Mouse (Mus musculus) kidney, postnatal 0 days (tissue): ENCODE results near the gene Pan3. TPM values are rescaled to one million over a fixed set of nuclear protein-coding genes. Genes with fewer than 3 reads are reported as not detected.

ENCODE experiments used
- ATAC-seq: fragments of 200-750 bp; cut with Nextera tagmentation; replicated peaks from 2 replicates; pipeline ENCODE4 v1.8.0; 2017; ENCODE audit warnings: low read depth, moderate number of reproducible peaks, moderate TSS enrichment, moderate library complexity; ENCODE audit not compliant: low FRiP score
- DNase-seq: peaks from one replicate; pipeline ENCODE4 v3.0.0-alpha.2; 2016; ENCODE audit warnings: low spot score
- H3K27ac ChIP-seq: fragments of 300-500 bp; sonication (generic); 2 replicates; pipeline ENCODE4 v1.5.1; 2014; ENCODE audit warnings: mild to moderate bottlenecking
- H3K27me3 ChIP-seq: fragments of 300-500 bp; sonication (generic); 2 replicates; pipeline ENCODE4 v1.6.1; 2014; ENCODE audit warnings: low read length, mixed read lengths; ENCODE audit not compliant: insufficient read depth
- H3K36me3 ChIP-seq: fragments of 300-500 bp; sonication (generic); 2 replicates; pipeline ENCODE4 v1.6.1; 2014; ENCODE audit warnings: low read length, mixed read lengths; ENCODE audit not compliant: insufficient read depth
- H3K4me1 ChIP-seq: fragments of 300-500 bp; sonication (generic); replicated peaks from 2 replicates; pipeline ENCODE4 v1.6.1; 2014; ENCODE audit warnings: antibody characterized with exemption, low read length, mixed read lengths; ENCODE audit not compliant: insufficient read depth
- H3K4me2 ChIP-seq: fragments of 300-500 bp; sonication (generic); 2 replicates; pipeline ENCODE4 v1.6.1; 2014; ENCODE audit warnings: mild to moderate bottlenecking, low read length, moderate library complexity, mixed read lengths
- H3K4me3 ChIP-seq: fragments of 300-500 bp; sonication (generic); replicated peaks from 2 replicates; pipeline ENCODE4 v1.5.1; 2014; ENCODE audit warnings: low read depth, low read length
- H3K9ac ChIP-seq: fragments of 300-500 bp; sonication (generic); 2 replicates; pipeline ENCODE4 v1.6.1; 2014; ENCODE audit warnings: low read depth, low read length
- H3K9me3 ChIP-seq: fragments of 300-500 bp; sonication (generic); replicated peaks from 2 replicates; pipeline ENCODE4 v1.6.1; 2016; ENCODE audit warnings: low read length, inconsistent platforms, mixed read lengths
- CTCF ChIP-seq: IDR thresholded peaks from 2 replicates; pipeline ENCODE4 v1.5.1; 2016; ENCODE audit warnings: antibody characterized with exemption, low read depth, mild to moderate bottlenecking, moderate library complexity
- WGBS: fragments of 180-500 bp; shearing (Covaris S2); extraction: QIAGEN DNeasy Blood & Tissue Kit; methylation state at CpG from one replicate; pipeline ENCODE4 v1.1.7; 2014; 5-methylcytosine and 5-hydroxymethylcytosine counted together
- polyA plus RNA-seq: library from polyadenylated mRNA; unstranded; fragments of >200 nt; fragmentation: Nextera tagmentation; extraction: Ambion mirVana; gene quantifications from 2 replicates; pipeline ENCODE4 v1.2.1, GENCODE M21; 2015

The Pan3 gene
- polyA plus RNA-seq, 1 experiment from 2014 or later = 69.9 TPM

GRCm38 (mm10) chr5:147392667-147393213 is 37.2 kb upstream of the Pan3 start:
- Histone ChIP-seq H3K4me2 (no peak overlapping the region), H3K9ac (no peak overlapping the region), H3K27ac (no peak overlapping the region), H3K4me1 (no peaks in the 10 kb centered on the region), H3K27me3 (no peaks in the 10 kb centered on the region), H3K9me3 (no peaks in the 10 kb centered on the region), H3K4me3 (no peak overlapping the region), H3K36me3 (no peaks in the 10 kb centered on the region)
- DNase-seq = no peak
- 76% methylated on average over 12 of the region's 12 CpGs for WGBS
- no peak for TF ChIP-seq CTCF
- ATAC-seq = no peak

- Histone ChIP-seq H3K36me3 (no peaks in the 10 kb centered on the region), H3K9ac (no peak overlapping the region), H3K4me3 (no peak overlapping the region), H3K4me2 (no peak overlapping the region), H3K4me1 (peaks cover 3% of the 10 kb centered on the region; the same call in 1 of the 2 replicates), H3K27me3 (peaks cover 20% of the 10 kb centered on the region), H3K9me3 (no peaks in the 10 kb centered on the region), H3K27ac (no peak overlapping the region)
- TF ChIP-seq CTCF = 0 out of 2 replicates have a peak, but pooled peaks have one; percentile 6
- no peak for ATAC-seq
- WGBS = 13% methylated on average over 1 of the region's 1 CpGs
- DNase-seq = no peak
These were observed 34.9 kb upstream of the Pan3 start for GRCm38 (mm10) chr5:147395050-147395449.

- H3K4me2 ChIP-seq = peak within 1 kb of the TSS; percentile 65
- H3K4me3 ChIP-seq = peak within 1 kb of the TSS; percentile 33
- H3K4me1 ChIP-seq = peaks cover 10% of the 10 kb centered on the region; the same call in 1 of the 2 replicates
- peak; percentile 60 for DNase-seq
- no peak for TF ChIP-seq CTCF
- H3K9me3 ChIP-seq = no peaks in the 10 kb centered on the region
- H3K9ac ChIP-seq = 0 out of 2 replicates have a peak within 1 kb of the TSS, but pooled peaks have one; percentile 2
- WGBS = under 1% methylated on average over 56 of the region's 56 CpGs
- no peaks in the 10 kb centered on the region for H3K36me3 ChIP-seq
- peaks cover 37% of the 10 kb centered on the region for H3K27me3 ChIP-seq
- peak; percentile 87 for ATAC-seq
- no peak within 1 kb of the TSS for H3K27ac ChIP-seq
These were observed 30.0 kb upstream of the Pan3 start, which contains the start of gene Flt3 for GRCm38 (mm10) chr5:147399843-147400504. TSS of gene Flt3 (minus strand) at chr5:147400489.

DNA sequence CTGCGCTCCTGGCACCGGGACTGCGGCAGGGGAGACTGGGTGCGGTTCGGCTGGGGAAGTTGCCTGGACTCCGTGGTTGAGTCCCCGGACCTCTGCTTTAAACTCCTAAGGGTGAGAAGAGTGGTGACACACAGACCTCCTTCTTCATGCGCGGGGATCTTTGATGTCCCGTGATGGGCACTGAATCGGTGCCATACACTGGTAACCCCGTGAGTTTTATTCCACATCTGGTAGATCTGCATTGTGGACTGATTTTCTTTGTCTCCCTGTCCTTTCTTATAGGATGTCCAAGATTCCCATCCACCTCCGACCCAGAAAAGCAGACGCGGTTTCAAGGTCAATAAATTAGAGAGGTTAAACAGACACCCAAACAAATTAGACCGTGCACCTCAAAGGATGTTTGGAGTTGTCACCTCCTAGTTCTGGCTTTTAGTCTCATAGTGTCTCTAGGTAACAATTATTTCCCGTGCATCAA is 29.4 kb upstream of the Pan3 start:
- TF ChIP-seq CTCF = no peak
- Histone ChIP-seq H3K9me3 (no peaks in the 10 kb centered on the region), H3K27ac (no peak overlapping the region), H3K36me3 (no peaks in the 10 kb centered on the region), H3K4me3 (peak overlapping the region; percentile 33), H3K9ac (0 out of 2 replicates have a peak overlapping the region, but pooled peaks have one; percentile 2), H3K27me3 (peaks cover 37% of the 10 kb centered on the region), H3K4me1 (peaks cover 10% of the 10 kb centered on the region; the same call in 1 of the 2 replicates), H3K4me2 (peak overlapping the region; percentile 65)
- no peak for DNase-seq
- ATAC-seq = no peak
- WGBS = under 1% methylated on average over 17 of the region's 17 CpGs

GRCm38 (mm10) chr5:147401024-147401423 is 28.9 kb upstream of the Pan3 start:
- 0 out of 2 replicates have a peak overlapping the region, but pooled peaks have one; percentile 33 for H3K4me3 ChIP-seq
- H3K27ac ChIP-seq = no peak overlapping the region
- no peaks in the 10 kb centered on the region for H3K9me3 ChIP-seq
- H3K4me1 ChIP-seq = peaks cover 10% of the 10 kb centered on the region; the same call in 1 of the 2 replicates
- peak overlapping the region; percentile 65 for H3K4me2 ChIP-seq
- DNase-seq (no peak), ATAC-seq (no peak)
- TF ChIP-seq CTCF = no peak
- peaks cover 37% of the 10 kb centered on the region for H3K27me3 ChIP-seq
- H3K36me3 ChIP-seq = no peaks in the 10 kb centered on the region
- WGBS = 21% methylated on average over 11 of the region's 11 CpGs
- no peak overlapping the region for H3K9ac ChIP-seq

- H3K4me3 ChIP-seq = no peak overlapping the region
- H3K36me3 ChIP-seq = no peaks in the 10 kb centered on the region
- H3K4me1 ChIP-seq = peaks cover 10% of the 10 kb centered on the region; the same call in 1 of the 2 replicates
- no peak overlapping the region for H3K9ac ChIP-seq
- no peak for ATAC-seq
- 17% methylated on average over 5 of the region's 5 CpGs for WGBS
- TF ChIP-seq CTCF = peak; percentile 72
- no peak overlapping the region for H3K4me2 ChIP-seq
- H3K27ac ChIP-seq = no peak overlapping the region
- H3K9me3 ChIP-seq = no peaks in the 10 kb centered on the region
- peaks cover 37% of the 10 kb centered on the region for H3K27me3 ChIP-seq
- peak; percentile 76 for DNase-seq
These were observed 27.5 kb upstream of the Pan3 start for GRCm38 (mm10) chr5:147402505-147402904.
